Mouse (Mus musculus): ENCODE data around the gene Mt1. TPM values are rescaled to one million over a fixed set of nuclear protein-coding genes. Genes with fewer than 3 reads are reported as not detected.
A peak's percentile ranks its signal among the peaks of the same experiment; 100 is the strongest.

Mt1 gene
- polyA plus RNA-seq, 1 experiment, result 963 TPM

GRCm38 (mm10) chr8:94182055-94182929 is 3.4 kb downstream of the Mt1 start:
- no peaks in the 10 kb centered on the region for H3K27me3 ChIP-seq (ENCODE audit: control insufficient read depth, insufficient read depth, insufficient read length)
- no peak for TF ChIP-seq FOSL1 (IDR thresholded peaks at IDR 0.05; ENCODE audit: insufficient read depth, low read length, poor library complexity, severe bottlenecking)
- no peak for TF ChIP-seq CEBPB (IDR thresholded peaks at IDR 0.05; ENCODE audit: low read depth)
- no peak for TF ChIP-seq MYOG (IDR thresholded peaks at IDR 0.05; ENCODE audit: control insufficient read depth, extremely low read depth, insufficient read length)

GRCm38 (mm10) chr8:94183117-94183516 is 4.2 kb downstream of the Mt1 start:
- TF ChIP-seq MYOG (IDR thresholded peaks at IDR 0.05; ENCODE audit: control insufficient read depth, extremely low read depth, insufficient read length) (no peak), CTCF (IDR thresholded peaks at IDR 0.05; ENCODE audit: control insufficient read depth, insufficient read depth, insufficient read length) (peak; percentile 83), CEBPB (IDR thresholded peaks at IDR 0.05; ENCODE audit: low read depth) (no peak), MAX (IDR thresholded peaks at IDR 0.05) (peak; percentile 44)
- Histone ChIP-seq H3ac (ENCODE audit: control insufficient read depth, insufficient read length, low read depth) (peak overlapping the region; percentile 10), H3K27me3 (ENCODE audit: control insufficient read depth, insufficient read depth, insufficient read length) (no peaks in the 10 kb centered on the region), H3K79me3 (ENCODE audit: low read depth) (peaks cover 5% of the 10 kb centered on the region), H3K36me3 (ENCODE audit: control insufficient read depth, insufficient read depth) (peaks cover 8% of the 10 kb centered on the region), H3K79me2 (ENCODE audit: control insufficient read depth, insufficient read depth) (peaks cover 17% of the 10 kb centered on the region), H3K4me3 (ENCODE audit: insufficient read depth, poor library complexity, severe bottlenecking) (no peak overlapping the region)

More at GRCm38 (mm10) chr8:94182055-94182929, 3.4 kb downstream of the Mt1 start:
- Histone ChIP-seq H3K79me3 (ENCODE audit: low read depth) (peaks cover 5% of the 10 kb centered on the region), H3ac (ENCODE audit: control insufficient read depth, insufficient read length, low read depth) (no peak overlapping the region), H3K79me2 (ENCODE audit: control insufficient read depth, insufficient read depth) (peaks cover 17% of the 10 kb centered on the region), H3K36me3 (ENCODE audit: control insufficient read depth, insufficient read depth) (peaks cover 8% of the 10 kb centered on the region), H3K4me3 (ENCODE audit: insufficient read depth, poor library complexity, severe bottlenecking) (no peak overlapping the region)

GRCm38 (mm10) chr8:94184357-94184843 is 5.5 kb downstream of the Mt1 start:
- peaks cover 5% of the 10 kb centered on the region for H3K79me3 ChIP-seq (ENCODE audit: low read depth)
- peaks cover 8% of the 10 kb centered on the region for H3K36me3 ChIP-seq (ENCODE audit: control insufficient read depth, insufficient read depth)
- H3K27me3 ChIP-seq (ENCODE audit: control insufficient read depth, insufficient read depth, insufficient read length), result no peaks in the 10 kb centered on the region
- peaks cover 14% of the 10 kb centered on the region for H3K79me2 ChIP-seq (ENCODE audit: control insufficient read depth, insufficient read depth)
- no peak overlapping the region for H3K4me3 ChIP-seq (ENCODE audit: insufficient read depth, poor library complexity, severe bottlenecking)
- no peak overlapping the region for H3ac ChIP-seq (ENCODE audit: control insufficient read depth, insufficient read length, low read depth)
- no peak for TF ChIP-seq CEBPB (IDR thresholded peaks at IDR 0.05; ENCODE audit: low read depth)
- no peak for TF ChIP-seq USF1 (IDR thresholded peaks at IDR 0.05; ENCODE audit: low read depth)
- no peak for TF ChIP-seq MAX (IDR thresholded peaks at IDR 0.05)
- TF ChIP-seq FOSL1 (IDR thresholded peaks at IDR 0.05; ENCODE audit: insufficient read depth, low read length, poor library complexity, severe bottlenecking), result no peak
- no peak for TF ChIP-seq CTCF (IDR thresholded peaks at IDR 0.05; ENCODE audit: control insufficient read depth, insufficient read depth, insufficient read length)

- peaks cover under 1% of the 10 kb centered on the region for H3K79me2 ChIP-seq (ENCODE audit: control insufficient read depth, insufficient read depth)
- no peaks in the 10 kb centered on the region for H3K36me3 ChIP-seq (ENCODE audit: control insufficient read depth, insufficient read depth)
- no peak overlapping the region for H3K4me3 ChIP-seq (ENCODE audit: insufficient read depth, poor library complexity, severe bottlenecking)
- no peak overlapping the region for H3ac ChIP-seq (ENCODE audit: control insufficient read depth, insufficient read length, low read depth)
- H3K79me3 ChIP-seq (ENCODE audit: low read depth), result no peaks in the 10 kb centered on the region
- TF ChIP-seq MYOG (IDR thresholded peaks at IDR 0.05; ENCODE audit: control insufficient read depth, extremely low read depth, insufficient read length) (no peak), USF1 (IDR thresholded peaks at IDR 0.05; ENCODE audit: low read depth) (no peak), MAX (IDR thresholded peaks at IDR 0.05) (no peak), MYOD1 (IDR thresholded peaks at IDR 0.05; ENCODE audit: control insufficient read depth, insufficient read length, low read depth) (no peak), FOSL1 (IDR thresholded peaks at IDR 0.05; ENCODE audit: insufficient read depth, low read length, poor library complexity, severe bottlenecking) (no peak), CTCF (IDR thresholded peaks at IDR 0.05; ENCODE audit: control insufficient read depth, insufficient read depth, insufficient read length) (no peak), CEBPB (IDR thresholded peaks at IDR 0.05; ENCODE audit: low read depth) (no peak)
- H3K27me3 ChIP-seq (ENCODE audit: control insufficient read depth, insufficient read depth, insufficient read length), result no peaks in the 10 kb centered on the region
These were observed 6.9 kb downstream of the Mt1 start for GRCm38 (mm10) chr8:94185791-94186190.

GRCm38 (mm10) chr8:94186542-94186941 is 7.7 kb downstream of the Mt1 start:
- Histone ChIP-seq H3K27me3 (ENCODE audit: control insufficient read depth, insufficient read depth, insufficient read length) (no peaks in the 10 kb centered on the region), H3K4me3 (ENCODE audit: insufficient read depth, poor library complexity, severe bottlenecking) (no peak overlapping the region), H3K79me2 (ENCODE audit: control insufficient read depth, insufficient read depth) (no peaks in the 10 kb centered on the region), H3ac (ENCODE audit: control insufficient read depth, insufficient read length, low read depth) (no peak overlapping the region), H3K79me3 (ENCODE audit: low read depth) (no peaks in the 10 kb centered on the region), H3K36me3 (ENCODE audit: control insufficient read depth, insufficient read depth) (no peaks in the 10 kb centered on the region)
- TF ChIP-seq MYOG (IDR thresholded peaks at IDR 0.05; ENCODE audit: control insufficient read depth, extremely low read depth, insufficient read length), result no peak
- peak; percentile 52 for TF ChIP-seq CTCF (IDR thresholded peaks at IDR 0.05; ENCODE audit: control insufficient read depth, insufficient read depth, insufficient read length)

GRCm38 (mm10) chr8:94187290-94188002 is 8.6 kb downstream of the Mt1 start:
- no peak overlapping the region for H3ac ChIP-seq (ENCODE audit: control insufficient read depth, insufficient read length, low read depth)
- H3K27me3 ChIP-seq (ENCODE audit: control insufficient read depth, insufficient read depth, insufficient read length), result no peaks in the 10 kb centered on the region
- no peak overlapping the region for H3K4me3 ChIP-seq (ENCODE audit: insufficient read depth, poor library complexity, severe bottlenecking)

More at GRCm38 (mm10) chr8:94187290-94188002, 8.6 kb downstream of the Mt1 start:
- Histone ChIP-seq H3K36me3 (ENCODE audit: control insufficient read depth, insufficient read depth) (no peaks in the 10 kb centered on the region), H3K79me2 (ENCODE audit: control insufficient read depth, insufficient read depth) (no peaks in the 10 kb centered on the region), H3K79me3 (ENCODE audit: low read depth) (no peaks in the 10 kb centered on the region)
- TF ChIP-seq CEBPB (IDR thresholded peaks at IDR 0.05; ENCODE audit: low read depth) (no peak), USF1 (IDR thresholded peaks at IDR 0.05; ENCODE audit: low read depth) (no peak), FOSL1 (IDR thresholded peaks at IDR 0.05; ENCODE audit: insufficient read depth, low read length, poor library complexity, severe bottlenecking) (no peak), MAX (IDR thresholded peaks at IDR 0.05) (no peak), CTCF (IDR thresholded peaks at IDR 0.05; ENCODE audit: control insufficient read depth, insufficient read depth, insufficient read length) (no peak), MYOD1 (IDR thresholded peaks at IDR 0.05; ENCODE audit: control insufficient read depth, insufficient read length, low read depth) (no peak), MYOG (IDR thresholded peaks at IDR 0.05; ENCODE audit: control insufficient read depth, extremely low read depth, insufficient read length) (no peak)

Measured in C2C12 (cell line).